Mouse (Mus musculus): Measurements from ENCODE around the gene Myh10.
"Not testable (repeated sequence)": the region's sequence is repeated elsewhere in the genome, so short reads cannot be mapped to it uniquely, and the experiment has no call there.

The Myh10 gene

GRCm38 (mm10) chr11:68790720-68791119 is 99.4 kb downstream of the Myh10 start:
- in situ Hi-C loops (cut with MboI, MseI), result no loop called here

- in situ Hi-C loops (cut with MboI, MseI), result no loop called here
Measured at GRCm38 (mm10) chr11:68791794-68792193, 100.4 kb downstream of the Myh10 start.

GRCm38 (mm10) chr11:68798258-68798657 is 106.9 kb downstream of the Myh10 start:
- in situ Hi-C loops (cut with MboI, MseI), result no loop called here

GRCm38 (mm10) chr11:68805148-68805547 is 113.8 kb downstream of the Myh10 start:
- in situ Hi-C loops (cut with MboI, MseI), result no loop called here

- in situ Hi-C loops (cut with MboI, MseI), result no loop called here
Measured at GRCm38 (mm10) chr11:68807787-68808186, 116.4 kb downstream of the Myh10 start.

GRCm38 (mm10) chr11:68811881-68812577 is 120.7 kb downstream of the Myh10 start:
- in situ Hi-C loops (cut with MboI, MseI), result no loop called here

- in situ Hi-C loops (cut with MboI, MseI), result no loop called here
Measured at GRCm38 (mm10) chr11:68818416-68818815, 127.1 kb downstream of the Myh10 start.

- in situ Hi-C loops (cut with MboI, MseI), result no loop called here
Measured at GRCm38 (mm10) chr11:68819226-68819805, 128.0 kb downstream of the Myh10 start.

GRCm38 (mm10) chr11:68822326-68822725 is 131.0 kb downstream of the Myh10 start:
- in situ Hi-C loops (cut with MboI, MseI), result no loop called here

GRCm38 (mm10) chr11:68826735-68827134 is 135.4 kb downstream of the Myh10 start:
- in situ Hi-C loops (cut with MboI, MseI), result no loop called here

GRCm38 (mm10) chr11:68831580-68831979 is 140.2 kb downstream of the Myh10 start:
- in situ Hi-C loops (cut with MboI, MseI), result not testable (repeated sequence)

- in situ Hi-C loops (cut with MboI, MseI), result no loop called here
Measured at GRCm38 (mm10) chr11:68832793-68833192, 141.4 kb downstream of the Myh10 start.

GRCm38 (mm10) chr11:68833593-68833992 is 142.2 kb downstream of the Myh10 start:
- in situ Hi-C loops (cut with MboI, MseI), result no loop called here

- in situ Hi-C loops (cut with MboI, MseI), result no loop called here
Measured at GRCm38 (mm10) chr11:68835034-68835433, 143.7 kb downstream of the Myh10 start.

GRCm38 (mm10) chr11:68839606-68840005 is 148.2 kb downstream of the Myh10 start:
- in situ Hi-C loops (cut with MboI, MseI), result no loop called here

GRCm38 (mm10) chr11:68850862-68851261 is 159.5 kb downstream of the Myh10 start:
- in situ Hi-C loops (cut with MboI, MseI), result no loop called here

GRCm38 (mm10) chr11:68851644-68852485 is 160.5 kb downstream of the Myh10 start:
- in situ Hi-C loops (cut with MboI, MseI), result no loop called here

GRCm38 (mm10) chr11:68852486-68852901 is 161.1 kb downstream of the Myh10 start:
- in situ Hi-C loops (cut with MboI, MseI), result no loop called here

GRCm38 (mm10) chr11:68852932-68853409 is 161.6 kb downstream of the Myh10 start:
- in situ Hi-C loops (cut with MboI, MseI), result no loop called here

GRCm38 (mm10) chr11:68853611-68854401 is 162.4 kb downstream of the Myh10 start:
- in situ Hi-C loops (cut with MboI, MseI), result no loop called here

GRCm38 (mm10) chr11:68854621-68855020 is 163.3 kb downstream of the Myh10 start:
- in situ Hi-C loops (cut with MboI, MseI), result no loop called here

GRCm38 (mm10) chr11:68857329-68857728 is 166.0 kb downstream of the Myh10 start:
- in situ Hi-C loops (cut with MboI, MseI), result no loop called here

All from regulatory T cell (primary cell).